Mouse (Mus musculus): Measurements from ENCODE around the gene Atp1b2. TPM values are rescaled to one million over a fixed set of nuclear protein-coding genes. Genes with fewer than 3 reads are reported as not detected.

Gene Atp1b2
- total RNA-seq, 2 experiments from 2014 or later = 2.0 to 44.5 TPM

Other genes with a start within 250 kb of the Atp1b2 start
Only the 30 nearest of the 32 such genes appear.
- 114 and 125 TPM in 2 replicates for gene Naa38, start 210.5 kb downstream of the Atp1b2 start, total RNA-seq (2015)
- 146 and 205 TPM in 2 replicates for gene Naa38, start 210.5 kb downstream of the Atp1b2 start, total RNA-seq (2017)
- gene Cyb5d1, start 210.3 kb downstream of the Atp1b2 start, total RNA-seq (2015) = 15.4 and 16.6 TPM in 2 replicates
- gene Cyb5d1, start 210.3 kb downstream of the Atp1b2 start, total RNA-seq (2017) = 34.2 and 50.3 TPM in 2 replicates
- 0.07 and 0.42 TPM in 2 replicates for gene Tmem88, start 207.7 kb downstream of the Atp1b2 start, total RNA-seq (2015)
- 0.12 TPM in 1 of 2 replicates, not detected in the other for gene Tmem88, start 207.7 kb downstream of the Atp1b2 start, total RNA-seq (2017)
- 10.4 and 11.7 TPM in 2 replicates for gene Kdm6b, start 192.3 kb downstream of the Atp1b2 start, total RNA-seq (2015)
- 1.8 and 2.9 TPM in 2 replicates for gene Kdm6b, start 192.3 kb downstream of the Atp1b2 start, total RNA-seq (2017)
- 0.07 TPM in 1 of 2 replicates, not detected in the other for gene Dnah2, start 56.8 kb downstream of the Atp1b2 start, total RNA-seq (2015)
- gene Dnah2, start 56.8 kb downstream of the Atp1b2 start, total RNA-seq (2017) = under 0.01 TPM in 1 of 2 replicates, not detected in the other
- 0.15 TPM in 1 of 2 replicates, not detected in the other for gene Efnb3, start 45.7 kb downstream of the Atp1b2 start, total RNA-seq (2015)
- gene Efnb3, start 45.7 kb downstream of the Atp1b2 start, total RNA-seq (2017) = 0.24 and 0.33 TPM in 2 replicates
- gene Wrap53, start 25.7 kb downstream of the Atp1b2 start, total RNA-seq (2015) = 16.2 and 18.3 TPM in 2 replicates
- gene Wrap53, start 25.7 kb downstream of the Atp1b2 start, total RNA-seq (2017) = 6.2 and 6.9 TPM in 2 replicates
- 124 and 173 TPM in 2 replicates for gene Trp53, start 25.6 kb downstream of the Atp1b2 start, total RNA-seq (2015)
- gene Trp53, start 25.6 kb downstream of the Atp1b2 start, total RNA-seq (2017) = 65.1 and 65.6 TPM in 2 replicates
- gene Shbg, start 12.0 kb upstream of the Atp1b2 start, total RNA-seq (2015) = not detected in 2 replicates
- not detected in 2 replicates for gene Shbg, start 12.0 kb upstream of the Atp1b2 start, total RNA-seq (2017)
- gene Sat2, start 16.1 kb upstream of the Atp1b2 start, total RNA-seq (2015) = not detected in 2 replicates
- gene Sat2, start 16.1 kb upstream of the Atp1b2 start, total RNA-seq (2017) = 0.37 and 1.5 TPM in 2 replicates
- 27.3 and 43.5 TPM in 2 replicates for gene Fxr2, start 27.0 kb upstream of the Atp1b2 start, total RNA-seq (2015)
- 35.5 and 41.5 TPM in 2 replicates for gene Fxr2, start 27.0 kb upstream of the Atp1b2 start, total RNA-seq (2017)
- gene Sox15, start 49.4 kb upstream of the Atp1b2 start, total RNA-seq (2015) = not detected in 2 replicates
- gene Sox15, start 49.4 kb upstream of the Atp1b2 start, total RNA-seq (2017) = 0.95 TPM in 1 of 2 replicates, not detected in the other
- gene Mpdu1, start 56.7 kb upstream of the Atp1b2 start, total RNA-seq (2015) = 28.6 and 37.5 TPM in 2 replicates
- 55.0 and 55.5 TPM in 2 replicates for gene Mpdu1, start 56.7 kb upstream of the Atp1b2 start, total RNA-seq (2017)
- 33.1 and 39.3 TPM in 2 replicates for gene Cd68, start 60.2 kb upstream of the Atp1b2 start, total RNA-seq (2015)
- gene Cd68, start 60.2 kb upstream of the Atp1b2 start, total RNA-seq (2017) = 15.5 and 25.0 TPM in 2 replicates
- 1,029 and 1,055 TPM in 2 replicates for gene Eif4a1, start 66.5 kb upstream of the Atp1b2 start, total RNA-seq (2015)
- 1,055 and 1,141 TPM in 2 replicates for gene Eif4a1, start 66.5 kb upstream of the Atp1b2 start, total RNA-seq (2017)
- gene Senp3, start 76.1 kb upstream of the Atp1b2 start, total RNA-seq (2015) = 140 and 145 TPM in 2 replicates
- 108 and 123 TPM in 2 replicates for gene Senp3, start 76.1 kb upstream of the Atp1b2 start, total RNA-seq (2017)
- gene Tnfsf13, start 79.8 kb upstream of the Atp1b2 start, total RNA-seq (2015) = 28.5 and 31.9 TPM in 2 replicates
- gene Tnfsf13, start 79.8 kb upstream of the Atp1b2 start, total RNA-seq (2017) = 49.4 and 53.7 TPM in 2 replicates
- 0.88 and 2.0 TPM in 2 replicates for gene Tnfsf12, start 89.9 kb upstream of the Atp1b2 start, total RNA-seq (2015)
- gene Tnfsf12, start 89.9 kb upstream of the Atp1b2 start, total RNA-seq (2017) = 0.75 and 1.0 TPM in 2 replicates
- gene Tnfsfm13, start 90.2 kb upstream of the Atp1b2 start, total RNA-seq (2015) = 7.5 and 9.4 TPM in 2 replicates
- 6.1 and 7.9 TPM in 2 replicates for gene Tnfsfm13, start 90.2 kb upstream of the Atp1b2 start, total RNA-seq (2017)
- 140 and 147 TPM in 2 replicates for gene Polr2a, start 152.7 kb upstream of the Atp1b2 start, total RNA-seq (2015)
- 21.0 and 34.4 TPM in 2 replicates for gene Polr2a, start 152.7 kb upstream of the Atp1b2 start, total RNA-seq (2017)
- gene Slc35g3, start 156.0 kb upstream of the Atp1b2 start, total RNA-seq (2015) = not detected in 2 replicates
- not detected in 2 replicates for gene Slc35g3, start 156.0 kb upstream of the Atp1b2 start, total RNA-seq (2017)
- 1.3 and 1.5 TPM in 2 replicates for gene Zbtb4, start 160.0 kb upstream of the Atp1b2 start, total RNA-seq (2015)
- gene Zbtb4, start 160.0 kb upstream of the Atp1b2 start, total RNA-seq (2017) = 0.51 and 0.54 TPM in 2 replicates
- gene Chrnb1, start 190.0 kb upstream of the Atp1b2 start, total RNA-seq (2015) = 0.24 and 1.6 TPM in 2 replicates
- 0.04 and 0.44 TPM in 2 replicates for gene Chrnb1, start 190.0 kb upstream of the Atp1b2 start, total RNA-seq (2017)
- gene Fgf11, start 195.9 kb upstream of the Atp1b2 start, total RNA-seq (2015) = 0.22 and 0.52 TPM in 2 replicates
- gene Fgf11, start 195.9 kb upstream of the Atp1b2 start, total RNA-seq (2017) = 0.21 and 0.41 TPM in 2 replicates
- not detected in 2 replicates for gene Tmem102, start 199.7 kb upstream of the Atp1b2 start, total RNA-seq (2015)
- gene Tmem102, start 199.7 kb upstream of the Atp1b2 start, total RNA-seq (2017) = not detected in 2 replicates
- gene Gm39566, start 209.4 kb upstream of the Atp1b2 start, total RNA-seq (2015) = not detected in 2 replicates
- not detected in 2 replicates for gene Gm39566, start 209.4 kb upstream of the Atp1b2 start, total RNA-seq (2017)
- gene Spem2, start 212.5 kb upstream of the Atp1b2 start, total RNA-seq (2015) = not detected in 2 replicates
- gene Spem2, start 212.5 kb upstream of the Atp1b2 start, total RNA-seq (2017) = not detected in 2 replicates
- not detected in 2 replicates for gene Spem1, start 216.2 kb upstream of the Atp1b2 start, total RNA-seq (2015)
- 0.79 TPM in 1 of 2 replicates, not detected in the other for gene Spem1, start 216.2 kb upstream of the Atp1b2 start, total RNA-seq (2017)
- 8.4 and 10.8 TPM in 2 replicates for gene Nlgn2, start 231.8 kb upstream of the Atp1b2 start, total RNA-seq (2015)
- 3.5 and 6.2 TPM in 2 replicates for gene Nlgn2, start 231.8 kb upstream of the Atp1b2 start, total RNA-seq (2017)
- 240 and 307 TPM in 2 replicates for gene Tmem256, start 232.6 kb upstream of the Atp1b2 start, total RNA-seq (2015)
- 174 and 238 TPM in 2 replicates for gene Tmem256, start 232.6 kb upstream of the Atp1b2 start, total RNA-seq (2017)